Mouse (Mus musculus) MEL (cell line): Measurements from ENCODE around the gene Lrrc32. TPM values are rescaled to one million over a fixed set of nuclear protein-coding genes. Genes with fewer than 3 reads are reported as not detected.

Experiments used
- DNase-seq: peaks from one replicate; pipeline ENCODE4 v3.0.0; 2011; ENCODE audit warnings: low read depth, low spot score
- H3K27ac ChIP-seq: 2 replicates; pipeline ENCODE4 v1.5.1; 2012; ENCODE audit warnings: low read depth, mild to moderate bottlenecking, control low read depth, low read length, moderate library complexity; ENCODE audit not compliant: control insufficient read depth
- H3K27me3 ChIP-seq, 2 experiments: fragments of 150-350 bp in 1 of 2; sonication (generic) in 1 of 2; 2 replicates each; pipeline ENCODE4 v1.6.1; 2012; ENCODE audit warnings: low read length in 2 of 2, mild to moderate bottlenecking in 2 of 2, improper control_type of control experiment in 1 of 2, moderate library complexity in 1 of 2; ENCODE audit not compliant: insufficient read depth in 2 of 2, control insufficient read depth in 1 of 2
- H3K36me3 ChIP-seq, 2 experiments: 2 replicates each; pipeline ENCODE4 v1.6.1; 2012 to 2014; ENCODE audit warnings: low read length in 2 of 2, improper control_type of control experiment in 1 of 2, inconsistent platforms in 1 of 2, mild to moderate bottlenecking in 1 of 2; ENCODE audit not compliant: insufficient read depth in 2 of 2, control insufficient read depth in 1 of 2
- H3K4me1 ChIP-seq, 2 experiments: fragments of 150-350 bp in 1 of 2; sonication (generic) in 1 of 2; 2 replicates each; pipeline ENCODE4 v1.6.1; 2012; ENCODE audit warnings: low read length in 2 of 2, improper control_type of control experiment in 1 of 2, mild to moderate bottlenecking in 1 of 2; ENCODE audit not compliant: insufficient read depth in 2 of 2, control insufficient read depth in 1 of 2
- H3K4me3 ChIP-seq, 2 experiments: fragments of 150-350 bp in 1 of 2; sonication (generic) in 1 of 2; 2 replicates each; pipeline ENCODE4 v1.5.1; 2012; ENCODE audit warnings: low read depth in 2 of 2, low read length in 2 of 2, mild to moderate bottlenecking in 2 of 2, moderate library complexity in 2 of 2, control low read depth in 1 of 2, improper control_type of control experiment in 1 of 2; ENCODE audit not compliant: control insufficient read depth in 1 of 2, insufficient read depth in 1 of 2
- H3K79me2 ChIP-seq: 2 replicates; pipeline ENCODE4 v1.6.1; 2012; ENCODE audit warnings: mild to moderate bottlenecking, low read length, moderate library complexity; ENCODE audit not compliant: control insufficient read depth, poor library complexity, insufficient read depth
- H3K9ac ChIP-seq: 2 replicates; pipeline ENCODE4 v1.6.1; 2012; ENCODE audit warnings: low read depth, mild to moderate bottlenecking, control low read depth, low read length, moderate library complexity; ENCODE audit not compliant: control insufficient read depth, poor library complexity, severe bottlenecking
- H3K9me3 ChIP-seq: fragments of 150-350 bp; sonication (generic); replicated peaks from 2 replicates; pipeline ENCODE4 v1.6.1; 2012; ENCODE audit warnings: mild to moderate bottlenecking, low read length, improper control_type of control experiment, moderate library complexity; ENCODE audit not compliant: insufficient read depth
- BHLHE40 ChIP-seq: IDR thresholded peaks from 2 replicates; pipeline ENCODE4 v1.6.1; 2012; ENCODE audit warnings: low read depth, mild to moderate bottlenecking, inconsistent platforms, low read length, improper control_type of control experiment, borderline replicate concordance
- E2F4 ChIP-seq: IDR thresholded peaks from 2 replicates; pipeline ENCODE4 v1.6.1; 2011; ENCODE audit warnings: low read depth, low read length, improper control_type of control experiment, borderline replicate concordance
- ELF1 ChIP-seq: IDR thresholded peaks from 2 replicates; pipeline ENCODE4 v1.6.1; 2014; ENCODE audit warnings: low read depth, mild to moderate bottlenecking, inconsistent platforms, low read length, improper control_type of control experiment, moderate library complexity
- ETS1 ChIP-seq: IDR thresholded peaks from 2 replicates; pipeline ENCODE4 v1.6.1; 2012; ENCODE audit warnings: low read depth, mild to moderate bottlenecking, inconsistent platforms, low read length, improper control_type of control experiment, moderate library complexity
- GATA1 ChIP-seq: IDR thresholded peaks from 2 replicates; pipeline ENCODE4 v1.6.1; 2011; ENCODE audit warnings: low read depth, low read length, improper control_type of control experiment
- JUND ChIP-seq: IDR thresholded peaks from 2 replicates; pipeline ENCODE4 v1.6.1; 2011; ENCODE audit warnings: low read depth, mild to moderate bottlenecking, improper control_type of control experiment, low read length
- KAT2A ChIP-seq: conservative IDR thresholded peaks from 2 replicates; pipeline ENCODE4 v1.6.1; 2012; ENCODE audit warnings: low read depth, low read length, improper control_type of control experiment, inconsistent platforms
- MAZ ChIP-seq: IDR thresholded peaks from 2 replicates; pipeline ENCODE4 v1.6.1; 2012; ENCODE audit warnings: low read depth, mild to moderate bottlenecking, inconsistent platforms, low read length, improper control_type of control experiment
- MEF2A ChIP-seq: IDR thresholded peaks from 2 replicates; pipeline ENCODE4 v1.6.1; 2014; ENCODE audit warnings: low read depth, mild to moderate bottlenecking, inconsistent platforms, low read length, improper control_type of control experiment; ENCODE audit not compliant: poor library complexity, insufficient replicate concordance, severe bottlenecking; ENCODE audit errors: extremely low read depth
- MXI1 ChIP-seq: IDR thresholded peaks from 2 replicates; pipeline ENCODE4 v1.6.1; 2011; ENCODE audit warnings: mild to moderate bottlenecking, low read depth, low read length, improper control_type of control experiment
- MYB ChIP-seq: IDR thresholded peaks from 2 replicates; pipeline ENCODE4 v1.6.1; 2011; ENCODE audit warnings: mild to moderate bottlenecking, low read depth, low read length, improper control_type of control experiment
- POLR2AphosphoS2 ChIP-seq: IDR thresholded peaks from 2 replicates; pipeline ENCODE4 v1.6.1; 2011; ENCODE audit warnings: low read length, improper control_type of control experiment
- POLR2AphosphoS5 ChIP-seq: IDR thresholded peaks from 2 replicates; pipeline ENCODE4 v1.6.1; 2012; ENCODE audit warnings: low read depth, borderline replicate concordance, mild to moderate bottlenecking, inconsistent platforms, low read length, moderate library complexity, mixed read lengths
- RAD21 ChIP-seq: IDR thresholded peaks from 2 replicates; pipeline ENCODE4 v1.6.1; 2011; ENCODE audit warnings: mild to moderate bottlenecking, low read depth, low read length, improper control_type of control experiment
- USF2 ChIP-seq, 2 experiments: IDR thresholded peaks; 2 replicates each; pipeline ENCODE4 v1.6.1; 2011 to 2012; ENCODE audit warnings: improper control_type of control experiment in 2 of 2, low read length in 2 of 2, borderline replicate concordance in 1 of 2, inconsistent platforms in 1 of 2, low read depth in 1 of 2, mild to moderate bottlenecking in 1 of 2; ENCODE audit not compliant: insufficient read depth in 1 of 2
- ZC3H11A ChIP-seq: IDR thresholded peaks from 2 replicates; pipeline ENCODE4 v1.6.1; 2012; ENCODE audit warnings: low read depth, mild to moderate bottlenecking, inconsistent platforms, low read length, improper control_type of control experiment
- polyA plus RNA-seq, 2 experiments: library from polyadenylated mRNA; stranded (reverse) in 1 of 2; unstranded in 1 of 2; fragments of >175 nt in 1 of 2; fragments of >200 nt in 1 of 2; gene quantifications; 2 replicates each; pipeline versions ENCODE4 v1.2.1 to v1.2.4; 2012; ENCODE audit warnings: low replicate concordance in 2 of 2, low read depth in 1 of 2; ENCODE audit not compliant: insufficient read length in 2 of 2, insufficient read depth in 1 of 2, missing spikeins in 1 of 2
- total RNA-seq: library from RNA; depleted of rRNA; stranded (reverse); fragments of 300-350 nt; gene quantifications from 2 replicates; pipeline ENCODE4 v1.2.3, GENCODE M21; 2012

The Lrrc32 gene
- total and polyA plus RNA-seq, 3 experiments, result not detected

DNA sequence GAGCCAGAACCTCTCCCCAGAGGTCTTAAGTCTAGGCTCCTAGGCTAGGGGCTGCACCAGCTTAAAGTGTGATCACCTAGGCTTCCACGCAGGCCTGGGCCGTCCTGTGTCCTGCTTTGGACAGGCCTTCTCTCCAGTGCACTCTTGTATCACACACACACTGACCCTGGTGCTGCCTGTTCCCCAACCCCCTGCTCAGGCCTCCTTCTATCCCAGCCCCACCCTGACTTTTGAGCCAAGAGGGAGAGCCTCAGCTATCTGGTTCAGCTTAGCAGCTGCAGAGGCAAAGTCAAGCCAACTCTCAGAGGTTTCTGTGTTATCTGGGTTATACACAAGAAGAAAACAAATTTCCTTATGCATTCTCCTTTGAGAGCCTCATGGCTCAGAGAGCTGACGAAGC, 11.4 kb downstream of the Lrrc32 start:
- no peaks in the 10 kb centered on the region for H3K36me3 ChIP-seq
- no peak overlapping the region for H3K9ac ChIP-seq
- DNase-seq, result no peak
- H3K27ac ChIP-seq, result no peak overlapping the region
- H3K9me3 ChIP-seq, result no peaks in the 10 kb centered on the region
- peaks cover 0 to 7% of the 10 kb centered on the region in 2 experiments; a peak in 3 of 4 replicates for H3K27me3 ChIP-seq
- no peaks in the 10 kb centered on the region for H3K79me2 ChIP-seq
- H3K4me1 ChIP-seq, result no peaks in the 10 kb centered on the region
- TF ChIP-seq MYB, result no peak
- no peak for TF ChIP-seq KAT2A
- no peak for TF ChIP-seq MEF2A
- TF ChIP-seq ZC3H11A, result no peak
- TF ChIP-seq MAZ, result no peak
- no peak for TF ChIP-seq POLR2AphosphoS5
- H3K4me3 ChIP-seq, result no peak overlapping the region

DNA sequence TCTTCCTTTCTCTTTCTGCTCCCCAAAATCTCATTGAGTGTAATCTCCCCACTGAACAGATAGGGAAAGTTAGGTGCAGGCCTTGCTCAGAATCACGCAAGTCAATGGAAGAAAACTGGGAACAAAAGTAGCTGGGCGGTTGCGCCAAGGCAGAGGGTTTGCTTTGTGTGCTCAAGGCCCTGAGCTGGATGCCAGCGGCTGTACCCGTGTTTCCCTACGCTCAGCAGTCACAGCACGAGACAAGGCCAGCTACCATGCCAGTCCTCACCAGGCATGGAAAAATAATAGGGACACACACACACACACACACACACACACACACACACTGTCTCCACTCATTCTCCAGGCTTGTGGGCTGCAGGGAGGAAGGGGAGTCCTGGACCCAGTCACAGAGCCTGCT, 12.0 kb downstream of the Lrrc32 start:
- H3K27ac ChIP-seq, result no peak overlapping the region
- H3K27me3 ChIP-seq, result peaks cover 0 to 6% of the 10 kb centered on the region in 2 experiments; a peak in 3 of 4 replicates
- no peak for DNase-seq
- no peaks in the 10 kb centered on the region for H3K4me1 ChIP-seq
- no peaks in the 10 kb centered on the region for H3K36me3 ChIP-seq
- no peaks in the 10 kb centered on the region for H3K9me3 ChIP-seq
- no peak overlapping the region for H3K9ac ChIP-seq
- TF ChIP-seq POLR2AphosphoS2 (no peak), GATA1 (no peak), KAT2A (no peak), MEF2A (no peak), E2F4 (no peak), MXI1 (no peak), ELF1 (no peak), JUND (no peak), USF2 (IDR thresholded peaks at IDR 0.05; ENCODE audit: borderline replicate concordance in 1 of 2, insufficient read depth in 1 of 2, low read depth in 1 of 2, low read length in 2 of 2) (no peak), ETS1 (no peak), BHLHE40 (no peak), RAD21 (no peak)
- no peak overlapping the region for H3K4me3 ChIP-seq
- no peaks in the 10 kb centered on the region for H3K79me2 ChIP-seq
